Mouse (Mus musculus) left cerebral cortex, postnatal 4 days (tissue): ENCODE data around the gene Arhgap19. TPM values are rescaled to one million over a fixed set of nuclear protein-coding genes. Genes with fewer than 3 reads are reported as not detected.

Source experiments
- DNase-seq: peaks from one replicate; pipeline ENCODE4 v3.0.0-alpha.2; 2022
- intact Hi-C: fragments of 180-260 bp; cut with DNase I; formaldehyde crosslinking; loops from one replicate; pipeline ENCODE4 v1.15.1; 2025
- total RNA-seq, 2 experiments: library from RNA; stranded (reverse); gene quantifications; 2 replicates each; pipeline ENCODE4 v1.2.3; 2021

The Arhgap19 gene
- total RNA-seq, 2 experiments from 2014 or later = 4.2 to 4.3 TPM

GRCm38 (mm10) chr19:41751906-41752305 is 49.9 kb downstream of the Arhgap19 start:
- intact Hi-C loops = no loop called here
- DNase-seq = no peak

- no peak for DNase-seq
- intact Hi-C loops = no loop called here
These were observed 54.4 kb downstream of the Arhgap19 start for GRCm38 (mm10) chr19:41747436-41747835.

GRCm38 (mm10) chr19:41745941-41746557 is 55.8 kb downstream of the Arhgap19 start:
- intact Hi-C loops = no loop called here
- peak; percentile 95 for DNase-seq

- intact Hi-C loops = no loop called here
These were observed 58.5 kb downstream of the Arhgap19 start, which contains the start of gene Slit1 for GRCm38 (mm10) chr19:41743396-41743795. Gene Slit1, minus strand, starts transcription at chr19:41743665.

GRCm38 (mm10) chr19:41738896-41739295 is 63.0 kb downstream of the Arhgap19 start:
- no peak for DNase-seq
- intact Hi-C loops = no loop called here

More at GRCm38 (mm10) chr19:41743396-41743795, 58.5 kb downstream of the Arhgap19 start, which contains the start of gene Slit1:
- peak; percentile 26 for DNase-seq

GRCm38 (mm10) chr19:41738429-41738805 is 63.4 kb downstream of the Arhgap19 start:
- intact Hi-C loops = no loop called here
- no peak for DNase-seq

GRCm38 (mm10) chr19:41737657-41738428 is 64.0 kb downstream of the Arhgap19 start:
- intact Hi-C loops = no loop called here
- peak; percentile 96 for DNase-seq

- intact Hi-C loops = no loop called here
- DNase-seq = no peak
These were observed 67.2 kb downstream of the Arhgap19 start for GRCm38 (mm10) chr19:41734685-41735084.

GRCm38 (mm10) chr19:41725491-41725890 is 76.4 kb downstream of the Arhgap19 start:
- intact Hi-C loops = no loop called here
- DNase-seq = no peak

GRCm38 (mm10) chr19:41724831-41725470 is 76.9 kb downstream of the Arhgap19 start:
- no peak for DNase-seq
- intact Hi-C loops = no loop called here

GRCm38 (mm10) chr19:41723337-41723736 is 78.5 kb downstream of the Arhgap19 start:
- intact Hi-C loops = no loop called here
- no peak for DNase-seq

- DNase-seq = peak; percentile 44
- intact Hi-C loops = no loop called here
These were observed 82.4 kb downstream of the Arhgap19 start for GRCm38 (mm10) chr19:41719436-41719835.

Other genes with a start within 250 kb of the Arhgap19 start
- 10 to 100 TPM; 14.1 to 15.9 TPM for gene Gm340, start 219.7 kb downstream of the Arhgap19 start, total RNA-seq
- 10 to 100 TPM; 56.8 to 70.8 TPM for gene Slit1, start 58.4 kb downstream of the Arhgap19 start, total RNA-seq
- gene Frat1, start 27.9 kb upstream of the Arhgap19 start, total RNA-seq = 10 to 100 TPM; 20.4 to 21.7 TPM
- 10 to 100 TPM; 13.3 to 14.1 TPM for gene Frat2, start 46.1 kb upstream of the Arhgap19 start, total RNA-seq
- gene Rrp12, start 94.1 kb upstream of the Arhgap19 start, total RNA-seq = 10 to 100 TPM; 33.0 to 33.5 TPM
- 100 to 1,000 TPM; 288 to 313 TPM for gene Pgam1, start 109.9 kb upstream of the Arhgap19 start, total RNA-seq
- 10 to 100 TPM; 30.8 to 36.8 TPM for gene Exosc1, start 131.4 kb upstream of the Arhgap19 start, total RNA-seq
- gene Zdhhc16, start 131.4 kb upstream of the Arhgap19 start, total RNA-seq = 10 to 100 TPM; 67.6 to 72.9 TPM
- 10 to 100 TPM; 38.4 to 51.1 TPM for gene Mms19, start 179.1 kb upstream of the Arhgap19 start, total RNA-seq
- 10 to 100 TPM; 12.7 to 13.5 TPM for gene Ubtd1, start 179.7 kb upstream of the Arhgap19 start, total RNA-seq
- not detected for gene Ankrd2, start 234.0 kb upstream of the Arhgap19 start, total RNA-seq
- gene Hoga1, start 243.6 kb upstream of the Arhgap19 start, total RNA-seq = 10 to 100 TPM in 1 of 2 experiments, 1 to 10 TPM in 1; 9.0 to 10.2 TPM